Mouse (Mus musculus) lung, adult 2 months (tissue): ENCODE results near the gene Tnik. TPM values are rescaled to one million over a fixed set of nuclear protein-coding genes. Genes with fewer than 3 reads are reported as not detected.

Experiments used
- DNase-seq: peaks from one replicate; pipeline ENCODE4 v3.0.0; 2022
- H3K4me1 ChIP-seq: fragments of 200-500 bp; 2 replicates; pipeline ENCODE4 v1.6.1; 2011; ENCODE audit warnings: low read length; ENCODE audit not compliant: control insufficient read depth, insufficient read depth
- H3K4me3 ChIP-seq: fragments of 200-500 bp; replicated peaks from 2 replicates; pipeline ENCODE3; 2011; ENCODE audit warnings: low read depth, mild to moderate bottlenecking, control low read depth, low read length; ENCODE audit errors: extremely low read depth
- CTCF ChIP-seq: fragments of 200-500 bp; IDR thresholded peaks from 2 replicates; pipeline ENCODE4 v1.5.1; 2011; ENCODE audit warnings: mild to moderate bottlenecking, low read length, control low read depth; ENCODE audit not compliant: insufficient read depth
- POLR2A ChIP-seq: fragments of 200-500 bp; IDR thresholded peaks from 2 replicates; pipeline ENCODE4 v1.6.1; 2011; ENCODE audit warnings: low read depth, mild to moderate bottlenecking, control low read depth, low read length, borderline replicate concordance; ENCODE audit errors: extremely low read depth
- WGBS: fragments of 180-500 bp; shearing (Covaris S2); methylation state at CpG from one replicate; pipeline ENCODE4 v1.1.7; 2018; 5-methylcytosine and 5-hydroxymethylcytosine counted together
- polyA plus RNA-seq: library from polyadenylated mRNA; depleted of rRNA; stranded (reverse); fragments of >200 nt; gene quantifications from 2 replicates; pipeline ENCODE4 v1.2.3, GENCODE M21; 2012

Gene Tnik
- polyA plus RNA-seq, 1 experiment, result 11.8 TPM

DNA sequence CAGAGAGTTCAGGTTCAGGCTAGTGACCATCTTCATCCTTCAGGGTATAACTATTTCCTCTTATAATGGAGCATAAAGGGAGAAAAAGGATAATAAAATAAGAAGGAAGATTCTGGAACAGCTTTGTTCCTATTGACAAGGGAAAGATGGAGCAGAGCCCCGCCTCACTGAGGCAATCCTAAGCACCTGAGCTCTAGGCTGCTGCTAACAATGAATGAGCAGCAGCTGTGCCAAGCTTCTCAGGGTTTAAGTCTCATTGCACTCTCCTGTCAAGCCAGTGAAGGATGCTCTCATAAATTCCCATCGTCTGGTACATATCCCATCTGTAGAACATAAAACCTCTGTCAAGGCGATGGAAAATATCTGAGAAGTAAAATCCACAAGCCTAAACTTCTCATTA, 390.0 kb downstream of the Tnik start:
- no peak for DNase-seq
- WGBS, result 90% methylated on average over 3 of the region's 3 CpGs
- Histone ChIP-seq H3K4me3 (no peak overlapping the region), H3K4me1 (no peaks in the 10 kb centered on the region)
- TF ChIP-seq CTCF (no peak), POLR2A (no peak)

DNA sequence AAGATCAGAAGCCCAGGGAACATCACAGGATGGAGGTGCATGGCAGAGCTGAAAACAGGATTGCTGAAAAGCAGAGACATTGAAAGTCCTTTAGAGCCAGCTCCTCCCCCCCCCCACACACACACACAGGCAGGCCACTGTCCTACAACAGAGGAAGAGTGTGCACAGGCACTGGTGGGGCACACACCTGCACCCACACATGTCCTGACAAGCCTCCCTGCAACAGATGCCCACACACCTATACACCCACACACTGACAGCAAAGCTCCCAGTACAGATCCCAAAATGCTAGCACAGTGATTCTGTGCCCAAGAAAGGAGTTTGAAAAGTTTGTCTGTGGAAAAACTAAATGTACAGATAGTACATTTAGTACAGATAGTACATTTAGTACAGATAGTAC, 391.7 kb downstream of the Tnik start:
- DNase-seq, result no peak
- H3K4me1 ChIP-seq, result no peaks in the 10 kb centered on the region
- H3K4me3 ChIP-seq, result no peak overlapping the region
- TF ChIP-seq CTCF (no peak), POLR2A (no peak)

DNA sequence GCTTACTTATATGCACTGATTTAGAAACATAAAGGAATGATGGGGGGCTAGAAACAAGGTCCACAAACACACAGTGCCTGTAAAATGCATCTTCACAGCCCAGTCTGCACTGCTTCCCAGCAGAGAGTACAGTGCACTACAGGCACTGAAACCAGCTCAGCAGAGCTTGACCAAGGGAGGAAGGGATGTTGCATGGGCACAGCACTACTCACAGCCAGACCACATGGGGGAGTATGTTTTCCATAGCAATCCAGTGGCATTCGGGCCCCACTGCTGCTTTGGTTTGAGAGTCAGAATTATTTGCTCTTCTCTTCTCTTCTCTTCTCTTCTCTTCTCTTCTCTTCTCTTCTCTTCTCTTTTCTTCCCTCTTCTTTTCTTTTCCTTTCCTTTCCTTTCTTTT, 395.3 kb downstream of the Tnik start:
- H3K4me3 ChIP-seq, result no peak overlapping the region
- 45% methylated on average over 1 of the region's 1 CpGs for WGBS
- no peak for DNase-seq
- H3K4me1 ChIP-seq, result no peaks in the 10 kb centered on the region
- TF ChIP-seq CTCF (0 out of 2 replicates have a peak, but pooled peaks have one; percentile 17), POLR2A (no peak)

DNA sequence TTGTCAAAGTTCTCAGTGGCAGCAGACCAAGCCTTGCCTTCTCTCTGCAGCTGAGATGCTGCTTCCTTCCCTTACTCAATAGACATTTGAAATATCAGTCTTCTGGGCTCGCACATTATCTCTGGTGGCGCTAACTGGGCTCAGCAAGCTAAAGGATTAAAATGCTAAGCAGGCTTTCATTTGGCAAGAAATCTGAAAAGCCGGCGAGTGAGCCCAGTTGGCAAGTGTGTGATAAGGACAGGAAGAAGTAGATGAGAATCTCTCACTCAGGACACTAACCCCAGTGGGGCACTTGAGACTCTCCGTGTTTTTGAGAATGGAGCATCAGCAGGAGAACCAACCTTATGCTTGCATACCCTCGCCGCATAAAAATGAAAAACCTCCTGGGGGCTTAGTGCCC, 417.8 kb downstream of the Tnik start:
- DNase-seq, result no peak
- no peak overlapping the region for H3K4me3 ChIP-seq
- WGBS, result 70% methylated on average over 7 of the region's 7 CpGs
- H3K4me1 ChIP-seq, result peaks cover 3% of the 10 kb centered on the region; the same call in 1 of the 2 replicates
- TF ChIP-seq CTCF (no peak), POLR2A (no peak)

DNA sequence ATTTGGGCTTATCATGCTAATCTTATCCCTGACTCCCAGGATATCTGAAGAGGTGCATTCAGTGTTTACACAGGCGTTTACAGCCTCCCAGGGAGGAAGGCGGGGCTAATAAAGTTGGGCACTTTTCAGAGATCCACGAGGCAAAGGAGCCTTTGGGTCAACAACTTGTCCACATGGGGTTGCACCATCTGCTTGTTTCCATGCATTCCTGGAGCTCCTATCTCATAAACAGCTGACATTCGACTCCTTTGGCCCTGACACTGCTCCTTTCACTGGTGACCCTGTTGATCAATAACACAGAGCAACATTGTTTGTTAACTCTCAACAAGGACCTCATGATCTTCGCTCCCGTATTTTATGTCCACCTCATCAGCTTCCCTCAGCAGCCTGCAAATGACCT, 418.9 kb downstream of the Tnik start:
- WGBS, result 50% methylated on average over 6 of the region's 6 CpGs
- TF ChIP-seq POLR2A, result no peak
- no peak overlapping the region for H3K4me3 ChIP-seq
- DNase-seq, result no peak
- peaks cover 3% of the 10 kb centered on the region; the same call in 1 of the 2 replicates for H3K4me1 ChIP-seq

DNA sequence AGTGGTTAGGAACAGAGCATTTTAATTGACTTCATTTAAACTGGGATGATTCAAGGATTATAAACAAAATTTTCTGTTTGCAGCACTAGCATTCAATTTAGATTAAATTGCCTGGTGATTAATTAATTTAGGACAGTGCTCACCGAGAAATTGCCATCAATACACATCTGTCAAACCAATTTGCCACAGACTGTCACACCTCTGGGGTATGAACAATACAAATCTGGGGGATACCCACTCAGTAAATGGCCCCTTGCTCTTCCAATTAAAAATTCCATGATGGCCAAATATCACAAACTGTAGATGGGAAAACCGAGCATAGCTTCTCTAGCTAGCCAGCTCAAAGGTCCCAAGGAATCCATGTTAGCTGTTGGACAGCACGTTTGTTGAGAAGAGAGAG, 419.4 kb downstream of the Tnik start:
- 85% methylated on average over 3 of the region's 3 CpGs for WGBS
- Histone ChIP-seq H3K4me3 (no peak overlapping the region), H3K4me1 (peaks cover 3% of the 10 kb centered on the region; the same call in 1 of the 2 replicates)
- no peak for DNase-seq
- TF ChIP-seq POLR2A, result no peak
- no peak for TF ChIP-seq CTCF

DNA sequence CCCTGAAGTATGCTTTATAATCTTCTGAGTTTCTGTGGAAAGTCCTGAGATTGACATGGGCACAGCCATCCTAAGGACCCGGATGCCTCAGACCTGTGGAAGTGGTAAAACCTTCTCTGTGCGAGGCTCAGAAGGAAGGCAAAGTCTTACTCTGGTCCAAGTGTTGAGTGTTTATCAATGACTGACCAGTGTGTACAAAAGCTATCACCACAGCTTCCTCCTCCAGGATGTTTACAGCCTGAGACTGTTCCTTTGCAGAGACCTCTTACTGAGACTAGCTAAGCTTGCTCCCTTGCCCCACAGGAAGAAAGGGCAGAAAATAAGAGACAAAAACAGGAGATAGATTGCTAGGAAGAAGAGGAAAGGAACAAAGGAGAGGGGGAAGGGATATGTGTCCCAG, 422.5 kb downstream of the Tnik start:
- Histone ChIP-seq H3K4me3 (no peak overlapping the region), H3K4me1 (peaks cover 3% of the 10 kb centered on the region; the same call in 1 of the 2 replicates)
- DNase-seq, result no peak
- no peak for TF ChIP-seq CTCF
- no peak for TF ChIP-seq POLR2A
- 48% methylated on average over 2 of the region's 2 CpGs for WGBS

DNA sequence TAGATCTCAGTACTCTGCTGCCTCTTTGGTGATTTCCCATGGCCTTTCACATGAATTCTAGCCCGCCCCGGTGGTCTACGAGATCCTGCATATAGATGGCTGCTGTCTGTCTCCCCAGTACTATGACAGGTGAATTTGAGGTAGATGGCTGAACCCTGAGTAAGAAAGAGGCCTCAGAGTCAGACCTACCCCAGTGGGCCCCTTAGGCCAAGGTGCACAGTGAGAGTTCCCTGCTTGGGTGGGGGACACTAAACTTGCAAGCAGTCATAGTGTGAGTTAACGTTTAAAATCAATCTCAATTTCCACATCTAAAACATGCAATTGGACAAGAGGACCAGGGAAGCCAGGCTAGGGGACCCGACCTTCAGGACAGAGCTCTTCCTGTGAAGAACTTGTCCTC, 431.8 kb downstream of the Tnik start:
- no peak for DNase-seq
- Histone ChIP-seq H3K4me1 (no peaks in the 10 kb centered on the region), H3K4me3 (no peak overlapping the region)
- WGBS, result 90% methylated on average over 5 of the region's 5 CpGs
- no peak for TF ChIP-seq CTCF
- TF ChIP-seq POLR2A, result no peak

DNA sequence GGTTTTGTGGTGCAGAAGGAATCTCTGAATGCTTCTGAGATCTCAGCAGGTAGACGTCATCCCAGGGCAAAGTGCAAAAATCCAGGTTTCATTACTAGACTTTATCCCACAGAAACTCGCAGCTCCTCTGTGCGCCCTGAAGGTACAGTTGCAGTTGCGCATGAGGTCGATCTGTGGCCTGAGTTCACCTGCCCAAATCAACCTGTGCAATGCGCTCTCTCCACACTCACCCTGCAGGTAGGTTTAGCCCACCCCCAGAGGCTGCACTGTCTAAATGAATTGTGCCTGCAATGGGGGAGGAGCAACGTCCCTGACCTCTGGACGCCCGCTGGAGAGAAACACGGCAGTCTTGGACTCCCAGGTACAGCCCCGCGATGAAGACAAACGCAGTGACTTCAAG, 432.6 kb downstream of the Tnik start:
- H3K4me1 ChIP-seq, result no peaks in the 10 kb centered on the region
- TF ChIP-seq CTCF, result no peak
- TF ChIP-seq POLR2A, result no peak
- no peak overlapping the region for H3K4me3 ChIP-seq
- DNase-seq, result no peak
- WGBS, result 73% methylated on average over 13 of the region's 13 CpGs

DNA sequence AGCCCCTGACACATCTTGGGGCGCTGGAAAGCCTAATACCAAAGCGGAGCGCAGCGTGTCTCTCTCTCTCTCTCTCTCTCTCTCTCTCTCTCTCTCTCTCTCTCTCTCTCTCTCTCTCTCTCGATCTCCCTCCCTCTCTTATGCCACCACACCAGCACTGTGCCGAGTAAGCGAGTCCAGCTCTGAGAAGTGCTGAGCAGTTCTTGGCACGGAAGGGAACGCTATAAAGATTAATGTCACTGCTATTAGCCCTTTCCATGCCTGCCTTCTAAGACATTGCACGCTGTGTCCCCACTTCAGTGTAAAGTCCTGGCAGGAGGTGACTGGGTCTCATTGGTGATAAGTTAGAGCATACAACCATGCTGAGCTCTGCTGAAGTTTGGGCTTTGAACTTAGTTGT, 433.1 kb downstream of the Tnik start:
- no peak for DNase-seq
- 59% methylated on average over 10 of the region's 10 CpGs for WGBS
- H3K4me1 ChIP-seq, result no peaks in the 10 kb centered on the region
- H3K4me3 ChIP-seq, result no peak overlapping the region
- no peak for TF ChIP-seq POLR2A
- TF ChIP-seq CTCF, result no peak

DNA sequence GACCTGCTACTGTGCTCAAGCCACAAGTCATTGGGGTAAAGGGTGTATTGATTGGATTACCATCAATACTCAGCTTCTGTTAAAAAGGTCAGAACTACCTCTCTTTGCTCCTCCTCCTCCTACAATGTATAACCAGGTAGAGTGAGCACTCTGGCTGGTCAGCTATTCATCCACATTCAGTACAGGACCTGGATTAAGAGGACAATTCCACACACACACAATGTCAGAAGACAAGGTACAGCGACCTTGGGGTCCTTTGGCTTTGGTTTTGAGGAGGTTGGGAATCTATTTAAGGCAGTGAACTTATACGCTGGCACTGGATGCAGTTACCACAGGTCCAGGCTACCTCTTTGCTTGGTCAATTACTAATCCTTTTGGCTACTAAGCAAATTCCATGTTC, 434.8 kb downstream of the Tnik start, which contains the start of gene Slc2a2:
Gene Slc2a2 (plus strand): TSS at position 107 of the 400 bp plus-strand sequence.
- no peak for DNase-seq
- TF ChIP-seq CTCF (no peak), POLR2A (no peak)
- 85% methylated on average over 2 of the region's 2 CpGs for WGBS
- Histone ChIP-seq H3K4me3 (no peak within 1 kb of the TSS), H3K4me1 (no peaks in the 10 kb centered on the region)

DNA sequence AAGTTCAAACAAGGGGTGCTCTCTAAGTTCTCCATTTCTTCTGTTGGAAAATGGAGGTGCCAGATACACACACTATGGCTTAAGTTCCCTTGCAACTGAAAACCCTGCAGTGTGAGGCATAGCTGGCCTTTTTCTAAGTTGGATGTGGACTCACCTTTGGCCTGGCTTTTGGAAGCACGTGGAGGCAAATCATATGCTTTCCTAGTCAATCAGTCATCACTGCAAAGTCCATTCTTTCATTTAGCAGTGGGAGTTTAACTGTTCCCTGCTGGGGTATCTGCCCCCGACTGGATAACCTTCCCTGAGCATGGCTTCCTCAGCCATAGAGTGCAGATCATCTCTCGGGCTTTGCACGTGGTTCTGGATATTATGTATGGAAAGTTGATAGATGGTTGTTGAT, 436.6 kb downstream of the Tnik start:
- Histone ChIP-seq H3K4me3 (no peak overlapping the region), H3K4me1 (no peaks in the 10 kb centered on the region)
- TF ChIP-seq CTCF, result no peak
- no peak for TF ChIP-seq POLR2A
- no peak for DNase-seq
- 75% methylated on average over 4 of the region's 4 CpGs for WGBS
